Mouse (Mus musculus) left cerebral cortex, adult 8-10 months (tissue): ENCODE results near the gene Ppp1r32. TPM values are rescaled to one million over a fixed set of nuclear protein-coding genes. Genes with fewer than 3 reads are reported as not detected.

Experiments
- DNase-seq, 2 experiments: peaks; one replicate each; pipeline ENCODE4 v3.0.0; 2022; ENCODE audit warnings: low spot score in 2 of 2
- total RNA-seq, 4 experiments: library from RNA; stranded (reverse); gene quantifications; 2 replicates each; pipeline ENCODE4 v1.2.4; 2022

Gene Ppp1r32
- total RNA-seq, 4 experiments from 2014 or later, result 1.0 to 3.1 (median 1.7) TPM

DNA sequence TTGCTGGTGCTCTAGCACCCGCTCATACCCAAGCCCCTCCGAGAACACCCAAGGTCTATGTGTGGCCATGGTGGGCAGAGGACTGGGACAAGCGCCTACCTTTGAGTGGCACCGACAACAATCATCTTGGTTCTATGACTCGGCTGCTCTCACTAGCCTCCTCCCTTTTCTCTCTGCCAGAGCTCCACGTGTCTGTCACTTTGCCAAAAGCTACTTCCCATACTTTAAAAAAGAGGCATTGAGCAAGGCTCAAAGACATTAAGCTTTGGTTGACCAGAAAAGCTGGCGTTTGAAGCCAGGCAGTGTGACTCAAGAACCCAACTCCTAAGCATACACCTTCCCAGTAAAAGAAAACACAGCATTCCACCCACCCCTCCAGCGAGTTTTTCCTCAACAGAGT lies 24.6 kb downstream of the Ppp1r32 start:
- peak in 1 of 2 experiments; percentile 59 for DNase-seq

DNA sequence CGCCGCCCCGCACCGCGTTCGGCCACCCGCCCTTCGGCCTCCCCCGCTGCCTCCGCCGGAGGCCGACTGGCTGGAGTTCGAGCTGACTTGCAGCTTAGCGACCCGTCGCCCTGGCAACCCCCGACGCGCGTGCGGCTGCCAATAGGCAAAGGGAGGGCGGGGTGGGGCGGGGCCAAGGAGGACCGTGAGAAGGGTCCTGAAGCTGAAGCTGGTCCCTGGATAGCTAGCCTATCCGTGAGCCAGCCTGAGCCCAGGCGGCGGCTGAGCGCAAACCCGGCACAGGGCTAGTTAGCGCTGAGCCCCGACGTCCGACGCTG lies 25.3 kb downstream of the Ppp1r32 start:
- DNase-seq, result no peak

DNA sequence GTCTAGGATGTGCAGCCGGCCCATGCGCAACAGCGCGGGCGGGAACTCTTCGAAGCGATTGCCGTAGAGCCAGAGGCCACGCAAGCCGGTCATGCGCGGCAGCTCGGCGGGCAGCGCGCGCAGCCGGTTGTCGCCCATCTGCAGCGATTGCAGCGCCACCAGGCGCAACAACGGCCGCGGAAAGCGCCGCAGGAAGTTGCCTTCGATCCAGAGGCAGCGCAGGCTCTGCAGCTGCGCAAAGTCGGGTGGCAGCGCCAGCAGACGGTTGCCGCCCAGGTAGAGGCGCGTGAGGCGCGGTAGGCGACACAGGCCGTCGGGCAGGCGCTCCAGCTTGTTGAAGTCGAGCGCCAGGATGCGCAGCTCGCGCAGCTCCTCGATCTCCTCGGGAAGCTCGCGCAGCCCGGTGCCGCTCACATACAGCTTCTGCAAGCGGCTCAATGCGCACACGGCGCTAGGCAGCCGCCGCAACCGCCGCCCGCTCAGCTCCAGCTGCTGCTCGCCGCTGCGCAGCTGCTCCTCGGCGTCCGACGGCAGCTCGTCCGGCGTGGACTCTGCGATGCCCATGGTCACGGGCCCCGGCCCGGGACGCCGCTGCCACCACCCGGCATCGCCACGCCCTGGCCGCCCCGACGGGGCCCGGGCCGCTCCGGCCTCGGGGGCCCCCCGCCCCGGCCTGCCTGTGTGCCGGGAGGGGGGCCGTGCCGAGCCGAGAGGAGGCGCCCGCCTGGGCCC lies 25.8 kb downstream of the Ppp1r32 start, which contains the start of gene Lrrc10b:
TSS of gene Lrrc10b (minus strand) at position 722 of the 732 bp plus-strand sequence.
- DNase-seq, result peak in 1 of 2 experiments; percentile 57

DNA sequence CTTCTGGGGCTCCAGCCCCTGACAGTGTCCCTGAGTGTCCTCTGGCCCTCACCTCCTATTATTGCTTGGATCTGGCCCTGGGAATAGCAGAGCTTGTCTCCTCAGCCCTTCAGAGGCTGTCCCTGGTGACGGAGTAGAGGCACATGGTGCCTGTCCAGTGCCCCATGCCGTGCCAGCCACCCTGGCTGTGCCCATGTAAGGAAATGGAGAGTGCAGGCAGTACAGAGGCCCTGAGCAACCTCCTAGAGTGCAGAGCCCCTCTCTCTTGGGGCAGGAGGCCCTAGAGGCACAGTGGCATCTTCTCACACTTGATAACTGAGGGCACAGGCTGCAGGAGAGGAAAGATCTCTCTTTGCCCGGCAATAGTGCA lies 27.3 kb downstream of the Ppp1r32 start:
- DNase-seq, result no peak

DNA sequence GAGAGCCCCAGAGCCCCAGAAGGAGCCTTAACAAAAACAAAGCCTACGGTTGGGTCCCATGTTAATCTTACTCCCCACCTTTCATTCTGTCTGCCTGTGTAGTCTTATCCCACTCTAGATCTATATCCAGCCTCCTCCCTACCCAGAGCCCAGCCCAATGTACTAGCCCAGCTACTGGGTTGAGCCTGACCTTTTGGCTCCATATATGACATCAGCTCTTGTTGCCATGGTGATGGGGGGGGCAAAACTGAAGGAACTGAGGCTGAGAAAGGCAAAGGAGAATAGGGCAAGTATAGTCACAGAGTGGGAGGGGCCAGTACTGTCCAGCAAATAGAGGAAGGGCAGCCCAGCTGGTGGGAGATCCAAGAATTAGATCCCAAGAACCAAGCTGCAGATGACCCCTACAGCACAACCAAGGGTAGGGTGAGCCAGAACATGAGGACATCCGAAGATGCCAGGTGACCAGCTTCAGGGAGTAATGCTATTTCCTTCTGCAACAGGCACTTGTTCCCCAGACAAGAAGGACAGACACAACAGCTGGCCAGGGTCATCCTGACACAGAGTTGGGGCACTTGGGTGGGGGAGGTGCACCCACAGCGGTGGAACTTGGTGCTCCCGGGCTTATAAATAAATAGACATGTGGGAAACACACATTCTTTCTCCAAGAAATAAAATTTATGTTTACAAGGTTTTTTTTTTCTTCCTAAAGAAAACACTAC lies 27.9 kb downstream of the Ppp1r32 start:
- DNase-seq, result no peak

DNA sequence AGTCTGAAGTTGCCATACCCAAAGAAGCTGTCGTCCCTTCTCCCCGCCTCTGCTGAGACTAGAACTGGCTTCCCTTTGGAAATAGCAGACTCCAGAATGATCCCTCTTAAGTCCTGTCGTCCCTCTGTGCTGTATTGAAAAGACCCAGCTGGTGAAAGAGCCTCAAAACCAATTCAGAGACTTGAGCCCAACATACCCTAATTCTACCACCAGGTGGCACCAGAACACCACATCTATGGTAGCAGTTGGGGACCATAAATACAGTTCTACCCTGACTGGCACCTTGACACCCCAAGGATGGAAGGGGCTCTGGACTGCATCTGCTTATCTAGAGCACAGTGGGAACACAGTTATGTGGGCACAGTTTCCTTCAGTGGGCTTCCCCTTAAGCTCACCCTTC lies 33.0 kb downstream of the Ppp1r32 start:
- DNase-seq, result peak in 1 of 2 experiments; percentile 63

DNA sequence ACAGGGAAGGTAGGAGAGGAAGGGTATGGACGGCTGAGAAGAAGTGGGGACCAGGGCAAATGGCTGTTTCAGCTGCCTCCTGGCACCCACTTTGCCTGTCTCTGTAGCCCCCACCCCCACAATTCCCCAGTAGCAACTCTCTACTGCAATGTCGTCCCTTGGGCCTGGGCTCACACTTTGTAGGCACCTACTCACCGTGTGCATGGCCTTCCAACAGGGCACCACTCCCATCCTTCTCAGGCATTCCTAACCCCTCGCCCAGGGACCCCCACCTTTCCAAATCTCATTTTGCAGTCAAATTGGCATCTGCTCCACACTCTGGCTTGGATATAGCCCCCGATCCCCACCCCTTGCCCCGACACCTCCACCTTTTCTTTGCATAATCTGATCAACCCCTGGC lies 33.5 kb downstream of the Ppp1r32 start:
- no peak for DNase-seq

DNA sequence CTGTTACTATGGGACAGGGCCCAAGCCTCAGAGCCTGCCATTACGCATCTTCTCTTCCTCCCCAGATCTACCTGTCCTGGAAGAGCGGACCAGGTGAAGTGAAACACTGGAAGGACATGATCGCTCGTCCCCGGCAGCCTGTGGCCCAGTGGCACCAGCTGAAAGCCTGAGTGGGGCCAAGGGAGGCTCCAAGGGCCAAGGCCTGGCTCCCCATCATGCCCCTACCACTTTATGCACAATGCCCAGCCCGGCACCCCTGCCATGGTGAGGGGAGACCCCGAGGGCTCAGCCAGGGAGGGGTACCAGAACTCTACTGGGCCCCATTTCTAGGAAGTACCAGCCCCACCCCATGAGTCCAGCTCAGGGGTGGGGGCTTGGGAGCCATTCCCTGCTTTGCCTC lies 34.5 kb downstream of the Ppp1r32 start:
- no peak for DNase-seq

DNA sequence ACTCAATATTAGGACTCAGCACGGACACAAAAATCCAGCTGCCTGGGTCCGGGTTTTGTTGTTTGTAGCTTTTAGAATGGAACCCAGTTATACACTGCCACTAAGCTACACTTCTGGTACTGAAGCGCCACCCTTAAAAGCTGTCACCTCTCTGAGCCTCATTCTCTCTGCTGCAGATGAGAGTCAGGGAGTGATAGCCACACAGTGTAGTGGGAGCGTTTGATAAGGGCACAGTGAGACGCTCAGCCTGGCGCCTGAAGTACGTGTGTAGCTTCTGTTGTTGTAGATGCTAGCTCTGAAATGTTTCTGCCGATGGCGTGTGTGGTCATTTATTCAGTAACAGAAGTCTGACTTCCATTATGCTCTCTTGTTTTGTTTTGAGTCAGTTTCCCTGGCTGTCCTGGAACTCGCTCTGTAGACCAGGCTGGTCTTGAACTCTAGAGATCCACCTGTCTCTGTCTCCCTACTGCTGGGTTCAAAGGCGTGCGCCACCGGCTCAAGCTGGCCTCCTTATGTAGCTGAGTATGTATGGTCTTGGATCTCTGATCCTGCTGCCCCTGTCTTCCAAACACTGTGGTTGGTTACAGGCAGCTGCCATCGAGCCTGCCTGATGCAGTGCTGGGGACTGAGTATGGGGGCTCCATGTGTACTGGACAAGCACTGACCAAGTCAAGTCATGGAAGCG lies 37.9 kb downstream of the Ppp1r32 start:
- DNase-seq, result no peak

DNA sequence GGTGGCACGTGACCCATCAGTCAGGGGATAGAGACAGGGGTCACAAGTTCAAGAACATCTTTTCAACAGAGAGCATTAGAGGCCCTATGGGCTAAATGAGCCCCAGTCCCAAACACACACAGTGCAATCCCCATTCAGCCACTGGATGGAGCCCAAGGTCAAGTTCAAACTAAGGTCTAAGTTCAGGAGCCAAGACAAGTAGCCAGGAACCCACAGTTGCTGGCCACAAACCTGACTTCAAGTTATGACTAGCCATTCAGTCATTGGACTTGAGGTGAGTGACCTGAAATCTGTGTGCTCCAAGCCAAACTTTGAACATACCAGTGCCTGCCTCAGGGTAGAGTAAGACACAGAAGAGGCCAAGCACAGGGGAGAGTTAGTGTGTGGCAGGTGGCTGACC lies 45.2 kb downstream of the Ppp1r32 start:
- DNase-seq, result no peak

DNA sequence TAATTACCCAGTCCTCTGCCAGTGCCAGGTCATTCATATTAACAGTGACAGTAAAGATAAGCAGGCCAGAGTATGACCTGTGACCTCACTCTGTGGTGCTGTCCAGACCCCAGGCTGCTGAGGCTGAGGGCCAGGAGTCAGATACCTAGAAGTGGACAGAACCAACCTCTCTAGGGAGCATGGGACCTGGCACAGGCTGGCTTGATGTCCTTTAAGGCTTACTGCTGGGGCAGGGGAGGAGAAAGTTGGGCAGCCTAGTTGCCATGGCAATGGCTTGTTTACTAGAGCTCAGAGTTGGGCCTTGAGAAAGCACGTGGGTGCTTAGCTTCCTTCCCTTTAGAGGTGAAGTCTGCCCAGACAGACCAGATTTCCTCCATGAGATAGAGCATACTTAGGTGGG lies 46.0 kb downstream of the Ppp1r32 start:
- no peak for DNase-seq

DNA sequence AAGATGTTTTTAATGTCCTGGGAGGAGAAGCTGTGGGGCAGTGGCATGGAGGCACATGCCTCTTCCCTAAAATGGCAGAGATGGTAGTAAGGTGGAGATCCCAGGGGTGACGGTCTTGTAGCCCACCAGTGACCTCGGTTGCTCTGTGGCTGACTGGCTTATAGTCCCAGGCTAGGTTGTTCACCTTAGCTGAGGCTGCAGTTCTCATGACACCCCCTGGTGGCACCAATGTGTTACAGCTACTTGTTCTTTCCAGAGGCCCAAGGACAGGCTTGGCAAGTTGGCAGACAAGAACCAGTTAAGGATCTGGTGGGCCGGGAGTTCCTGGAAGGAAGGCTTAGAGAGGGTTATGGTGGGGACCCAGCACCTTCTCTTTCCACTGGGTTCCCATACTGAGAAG lies 46.8 kb downstream of the Ppp1r32 start:
- DNase-seq, result peak in 1 of 2 experiments; percentile 61

DNA sequence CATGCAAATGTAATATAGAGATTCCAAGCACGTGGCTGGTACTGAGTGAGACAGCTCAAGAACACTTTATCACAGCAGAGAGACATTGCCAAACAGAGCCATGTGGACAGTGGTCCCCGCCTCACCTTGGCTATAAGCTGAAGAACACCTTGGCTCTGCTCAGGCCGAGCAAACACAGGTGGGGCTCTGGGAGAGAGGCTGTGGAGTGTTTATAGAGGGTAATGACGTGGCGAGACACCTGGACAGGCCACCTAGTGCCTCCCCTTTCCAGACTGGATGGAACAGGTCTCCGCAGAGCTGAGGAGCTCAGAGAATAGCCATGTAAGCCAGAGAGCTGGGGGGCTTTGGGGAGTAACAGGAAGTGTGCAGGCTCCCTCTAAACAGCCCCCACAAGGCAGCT lies 47.8 kb downstream of the Ppp1r32 start:
- no peak for DNase-seq

DNA sequence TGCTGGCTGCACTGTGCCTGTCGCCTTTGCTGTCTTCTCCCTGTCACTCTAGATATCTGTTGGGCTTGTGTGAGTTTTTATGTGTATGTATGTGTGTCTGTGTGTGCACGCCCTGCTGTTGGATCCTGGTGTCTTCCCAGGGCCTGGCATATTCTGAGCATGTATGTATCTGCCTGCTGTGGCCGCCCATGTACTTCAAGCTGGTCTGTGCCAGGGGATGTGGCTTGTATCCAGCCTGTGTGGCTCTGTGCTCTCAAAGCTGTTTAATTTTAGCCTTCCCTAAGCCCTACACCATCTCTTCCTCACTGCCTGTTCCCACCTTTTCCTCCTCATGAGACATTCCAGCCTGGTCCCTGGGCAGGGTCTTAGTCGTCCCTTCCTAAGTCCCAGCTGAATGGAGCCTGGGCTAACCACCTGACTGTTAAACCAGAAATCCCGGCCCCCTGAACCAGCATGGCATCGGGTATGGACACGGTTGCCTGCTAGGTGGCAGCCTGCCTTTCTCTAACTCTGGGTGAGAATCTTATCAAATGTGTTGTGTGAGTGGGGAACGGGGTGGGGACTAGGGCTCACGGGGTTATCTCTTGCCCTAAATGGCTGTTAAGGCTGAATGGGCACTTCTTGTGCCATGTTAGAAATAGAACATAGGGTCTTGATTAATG lies 48.7 kb downstream of the Ppp1r32 start:
- DNase-seq, result peak in 1 of 2 experiments; percentile 66

DNA sequence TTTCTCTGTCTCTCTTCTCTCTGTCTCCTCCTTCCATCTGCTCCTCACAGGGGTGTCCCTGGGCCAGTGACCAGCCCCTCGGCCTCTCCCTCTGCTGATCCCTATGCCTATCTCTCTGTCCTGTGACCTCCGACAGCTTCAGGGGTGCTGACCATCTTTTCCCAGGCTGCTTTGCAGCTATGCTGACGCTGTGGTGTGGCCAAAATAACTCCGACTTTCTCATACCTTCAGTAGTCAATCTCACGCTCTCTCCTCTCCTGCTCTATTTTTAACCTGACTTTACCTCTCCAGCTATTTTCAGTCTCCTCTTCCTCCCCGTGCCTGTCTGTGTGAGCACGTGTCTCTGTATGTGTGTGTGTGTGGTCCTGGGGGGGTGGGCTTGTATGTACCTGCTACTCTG lies 49.5 kb downstream of the Ppp1r32 start:
- no peak for DNase-seq

DNA sequence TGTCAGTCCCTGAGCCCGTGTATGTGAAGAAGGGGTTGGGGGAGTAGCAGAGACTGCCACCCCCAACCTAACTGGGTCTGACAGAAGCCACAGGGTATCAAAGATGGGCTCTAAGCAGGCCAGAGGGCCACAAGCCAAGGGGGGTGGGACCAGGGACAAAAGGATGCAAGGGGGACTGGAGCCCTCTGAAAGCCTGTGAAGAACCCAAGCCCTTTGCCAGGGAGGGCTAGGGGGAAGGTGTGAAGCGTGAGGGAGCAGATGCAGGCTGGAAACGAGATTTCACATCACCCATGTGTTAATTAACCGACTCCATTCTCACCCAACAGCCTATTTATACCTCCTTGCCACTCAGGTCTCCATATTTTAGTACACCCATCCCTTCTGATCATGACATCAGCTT lies 50.9 kb downstream of the Ppp1r32 start:
- no peak for DNase-seq

DNA sequence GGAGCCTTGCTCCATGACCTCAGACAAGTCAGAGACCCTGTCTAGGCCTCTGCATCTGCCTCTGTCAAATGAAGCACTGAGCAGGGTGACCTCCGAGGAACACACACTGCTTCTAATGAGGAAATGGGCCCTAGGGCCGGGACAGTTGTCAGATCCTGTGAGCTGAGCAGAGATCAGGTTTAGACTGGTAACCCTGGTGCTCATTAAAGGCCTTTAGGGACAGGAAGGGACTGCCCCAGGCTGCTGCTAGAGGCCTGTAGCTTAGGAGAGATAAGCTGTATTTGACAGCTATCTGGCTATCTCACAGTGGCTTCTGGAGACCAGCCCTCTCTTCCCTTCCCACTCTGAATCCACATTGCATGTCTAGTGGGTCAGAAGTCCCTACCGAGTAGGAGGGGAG lies 51.3 kb downstream of the Ppp1r32 start:
- no peak for DNase-seq

DNA sequence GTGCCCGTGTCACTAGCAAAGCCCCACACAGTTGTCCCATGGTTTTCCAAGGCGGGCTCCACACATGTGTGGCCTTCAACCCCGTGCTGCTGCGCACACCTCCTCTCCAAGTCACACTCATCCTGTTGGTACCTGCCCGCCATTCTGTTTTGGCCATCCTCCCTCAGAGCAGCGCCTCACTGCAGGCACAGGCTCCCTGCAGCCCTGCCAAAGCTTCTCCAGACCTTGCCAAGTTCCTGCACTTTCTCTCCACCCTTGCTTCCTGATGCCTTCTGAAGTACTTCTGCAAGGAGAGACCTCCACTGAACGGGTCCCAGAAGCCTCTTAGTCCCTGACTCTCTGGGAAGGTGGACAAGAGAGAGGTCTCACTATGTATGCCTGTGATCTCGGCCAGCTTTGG lies 53.4 kb downstream of the Ppp1r32 start:
- no peak for DNase-seq

DNA sequence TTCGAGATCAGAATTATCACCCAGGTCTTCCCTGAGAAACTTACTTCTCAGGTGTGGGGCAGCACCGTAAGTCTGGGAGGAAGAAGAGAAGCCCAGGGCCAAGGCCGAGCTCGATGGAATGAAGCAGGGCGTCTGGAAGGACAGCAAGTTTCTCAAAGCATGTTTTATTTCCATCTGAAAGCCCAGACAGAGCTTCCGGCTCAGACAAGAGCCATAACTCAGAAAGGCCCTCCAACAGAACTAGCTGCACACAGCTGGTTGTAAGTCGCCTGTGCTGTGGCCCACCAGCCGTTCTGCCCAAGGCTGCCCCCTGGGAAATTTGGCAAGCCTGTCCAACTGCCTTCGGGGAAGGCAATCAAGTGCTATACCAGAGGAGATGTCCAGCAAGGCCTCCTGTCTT lies 55.3 kb downstream of the Ppp1r32 start:
- no peak for DNase-seq

DNA sequence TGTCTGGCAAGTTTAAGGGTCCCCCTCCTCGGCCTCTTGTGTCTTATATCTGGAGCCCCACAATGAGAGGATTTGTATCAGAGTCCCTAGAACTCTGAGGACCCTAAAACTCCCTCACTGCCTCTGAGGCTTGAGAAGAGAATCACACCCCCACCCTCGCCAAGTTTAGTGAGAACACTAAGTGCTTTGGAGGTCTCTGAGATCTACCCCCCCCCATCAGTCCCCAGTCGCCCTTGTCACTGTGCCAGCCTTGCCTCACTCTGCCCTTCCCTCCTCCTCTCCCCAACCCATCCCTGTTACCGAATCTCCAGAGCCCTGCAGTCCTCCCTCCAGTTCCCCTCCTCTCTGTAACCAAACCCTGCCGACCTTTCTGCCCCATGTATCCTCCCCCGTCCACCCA lies 55.9 kb downstream of the Ppp1r32 start:
- no peak for DNase-seq

DNA sequence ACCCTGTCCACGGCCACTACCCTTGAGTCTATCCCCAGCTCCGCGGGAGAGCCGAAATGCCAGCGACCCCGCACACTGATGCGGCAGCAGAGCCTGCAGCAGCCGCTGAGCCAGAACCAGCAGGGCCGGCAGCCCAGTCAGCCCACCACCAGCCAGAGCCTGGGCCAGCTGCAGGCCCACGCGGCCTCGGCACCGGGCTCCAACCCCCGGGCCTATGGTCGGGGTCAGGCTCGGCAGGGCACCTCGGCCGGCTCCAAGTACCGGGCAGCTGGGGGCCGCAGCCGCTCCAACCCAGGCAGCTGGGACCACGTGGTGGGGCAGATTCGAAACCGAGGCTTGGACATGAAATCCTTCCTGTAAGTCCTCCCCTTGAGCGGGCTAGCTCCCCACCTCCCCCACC lies 56.4 kb downstream of the Ppp1r32 start:
- no peak for DNase-seq
